Mouse (Mus musculus) spleen, adult 12 weeks (tissue): Measurements from ENCODE around the gene Slc35b1.

ENCODE experiments used
- DNase-seq: peaks from one replicate; pipeline ENCODE4 v3.0.0; 2022; ENCODE audit warnings: low spot score

The Slc35b1 gene

GRCm38 (mm10) chr11:95384319-95384972, at the start of gene Slc35b1:
TSS of gene Slc35b1 (plus strand) at chr11:95384692.
- DNase-seq: peak; percentile 94

- peak; percentile 80 for DNase-seq
Measured at GRCm38 (mm10) chr11:95336568-95337128, 47.8 kb upstream of the Slc35b1 start, which contains the start of gene Fam117a. TSS of gene Fam117a (plus strand) at chr11:95337018.

- peak; percentile 64 for DNase-seq
Measured at GRCm38 (mm10) chr11:95337129-95337813, 47.2 kb upstream of the Slc35b1 start.

GRCm38 (mm10) chr11:95337846-95338342, 46.6 kb upstream of the Slc35b1 start:
- DNase-seq: no peak

- peak; percentile 72 for DNase-seq
Measured at GRCm38 (mm10) chr11:95339471-95340021, 44.9 kb upstream of the Slc35b1 start.

- DNase-seq: no peak
Measured at GRCm38 (mm10) chr11:95340259-95340658, 44.2 kb upstream of the Slc35b1 start.

- no peak for DNase-seq
Measured at GRCm38 (mm10) chr11:95340664-95341063, 43.8 kb upstream of the Slc35b1 start.

GRCm38 (mm10) chr11:95343180-95343579, 41.3 kb upstream of the Slc35b1 start:
- DNase-seq: no peak

GRCm38 (mm10) chr11:95344181-95344580, 40.3 kb upstream of the Slc35b1 start:
- no peak for DNase-seq

GRCm38 (mm10) chr11:95350289-95350688, 34.2 kb upstream of the Slc35b1 start:
- no peak for DNase-seq

- DNase-seq: no peak
Measured at GRCm38 (mm10) chr11:95350960-95351359, 33.5 kb upstream of the Slc35b1 start.

- no peak for DNase-seq
Measured at GRCm38 (mm10) chr11:95352686-95353085, 31.8 kb upstream of the Slc35b1 start.

GRCm38 (mm10) chr11:95353226-95353625, 31.3 kb upstream of the Slc35b1 start:
- DNase-seq: no peak

- no peak for DNase-seq
Measured at GRCm38 (mm10) chr11:95354228-95354944, 30.1 kb upstream of the Slc35b1 start.

- no peak for DNase-seq
Measured at GRCm38 (mm10) chr11:95354945-95355660, 29.4 kb upstream of the Slc35b1 start.

- DNase-seq: no peak
Measured at GRCm38 (mm10) chr11:95355661-95356011, 28.9 kb upstream of the Slc35b1 start.

- DNase-seq: no peak
Measured at GRCm38 (mm10) chr11:95356039-95356438, 28.5 kb upstream of the Slc35b1 start.

- peak; percentile 92 for DNase-seq
Measured at GRCm38 (mm10) chr11:95356469-95357273, 27.8 kb upstream of the Slc35b1 start.

- no peak for DNase-seq
Measured at GRCm38 (mm10) chr11:95358263-95358662, 26.2 kb upstream of the Slc35b1 start.

- no peak for DNase-seq
Measured at GRCm38 (mm10) chr11:95364388-95364787, 20.1 kb upstream of the Slc35b1 start.

- no peak for DNase-seq
Measured at GRCm38 (mm10) chr11:95365596-95365995, 18.9 kb upstream of the Slc35b1 start.
